Mouse (Mus musculus): ENCODE measurements around the gene Lrp5. TPM values are rescaled to one million over a fixed set of nuclear protein-coding genes. Genes with fewer than 3 reads are reported as not detected.
A peak's percentile ranks its signal among the peaks of the same experiment; 100 is the strongest.
"Not testable (repeated sequence)": the region's sequence is repeated elsewhere in the genome, so short reads cannot be mapped to it uniquely, and the experiment has no call there.

Gene Lrp5
- total and polyA plus RNA-seq, 3 experiments, result 16.1 to 31.9 TPM; not detected in 1

DNA sequence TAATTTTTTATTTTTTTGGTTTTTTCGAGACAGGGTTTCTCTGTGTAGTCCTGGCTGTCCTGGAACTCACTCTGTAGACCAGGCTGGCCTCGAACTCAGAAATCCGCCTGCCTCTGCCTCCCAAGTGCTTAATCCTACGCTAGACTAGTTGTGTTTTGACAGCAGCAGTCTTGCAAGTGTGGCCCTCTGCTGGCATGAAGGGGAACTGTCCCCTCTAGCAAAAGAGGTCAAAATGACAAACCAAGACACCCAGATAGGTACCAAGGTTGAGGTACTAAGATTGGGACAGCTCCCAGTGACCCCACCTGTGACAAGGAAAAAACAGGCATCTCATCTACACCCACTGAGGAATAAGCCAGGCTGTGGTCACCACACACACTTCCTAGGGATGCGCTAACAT is 98.6 kb downstream of the Lrp5 start:
- not testable (repeated sequence) for H3K9me3 ChIP-seq (replicated peaks; ENCODE audit: insufficient read depth, low read length); H3K4me3 ChIP-seq (ENCODE audit: control insufficient read depth in 1 of 2, insufficient read depth in 1 of 2, low read depth in 2 of 2, low read length in 2 of 2); H3K27ac ChIP-seq (ENCODE audit: control insufficient read depth, low read depth, low read length); H3K9ac ChIP-seq (ENCODE audit: control insufficient read depth, low read depth, low read length, poor library complexity, severe bottlenecking); H3K79me2 ChIP-seq (ENCODE audit: control insufficient read depth, insufficient read depth, low read length, poor library complexity); H3K27me3 ChIP-seq (ENCODE audit: control insufficient read depth in 1 of 2, insufficient read depth in 2 of 2, low read length in 2 of 2)
- TF ChIP-seq RAD21 (IDR thresholded peaks at IDR 0.05; ENCODE audit: low read depth, low read length) (peak; percentile 14), SMC3 (IDR thresholded peaks at IDR 0.05; ENCODE audit: low read depth, low read length) (peak; percentile 49), CTCF (IDR thresholded peaks at IDR 0.05 in 2 of 3, conservative IDR thresholded peaks at IDR 0.05 in 1 of 3; ENCODE audit: control insufficient read depth in 1 of 3, insufficient read depth in 1 of 3, low read depth in 2 of 3, low read length in 3 of 3, poor library complexity in 1 of 3, severe bottlenecking in 1 of 3) (peak; percentile 66 to 73 (median 72))
- Histone ChIP-seq H3K4me1 (ENCODE audit: control insufficient read depth in 1 of 2, insufficient read depth in 2 of 2, low read length in 2 of 2) (peaks cover 11 to 16% of the 10 kb centered on the region in 2 experiments), H3K36me3 (ENCODE audit: control insufficient read depth in 1 of 2, insufficient read depth in 2 of 2, low read length in 2 of 2) (peaks cover 0 to 17% of the 10 kb centered on the region in 2 experiments; a peak in 2 of 4 replicates)
- DNase-seq (ENCODE audit: low read depth, low spot score), result peak; percentile 68

DNA sequence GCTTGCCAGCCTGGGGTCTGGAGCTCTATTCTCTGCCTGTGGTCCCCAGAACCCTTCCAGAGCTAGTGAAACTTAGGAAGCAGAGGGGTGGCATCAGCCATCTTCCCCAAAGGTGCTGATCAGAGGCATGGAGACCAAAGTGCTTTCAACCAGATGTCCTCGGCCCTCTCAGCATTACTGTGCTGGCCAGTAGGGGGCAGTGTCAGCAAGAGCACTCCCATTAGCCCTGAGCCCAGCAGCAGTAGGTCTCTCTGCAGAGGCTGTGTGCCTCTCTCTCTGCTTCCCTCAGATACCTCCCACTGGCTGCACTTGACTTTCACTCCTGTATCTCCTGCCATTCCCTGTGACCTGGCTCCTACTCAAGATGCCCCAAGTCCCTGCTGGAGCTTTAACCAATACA is 99.8 kb downstream of the Lrp5 start:
- no peak for TF ChIP-seq EP300 (IDR thresholded peaks at IDR 0.05; ENCODE audit: low read depth in 1 of 2, low read length in 2 of 2)
- TF ChIP-seq MXI1 (IDR thresholded peaks at IDR 0.05; ENCODE audit: low read depth, low read length), result no peak
- no peak for TF ChIP-seq POLR2A (IDR thresholded peaks at IDR 0.05; ENCODE audit: control insufficient read depth in 1 of 2, insufficient read depth in 1 of 2, low read depth in 1 of 2, low read length in 2 of 2, poor library complexity in 1 of 2)
- no peak for TF ChIP-seq ZNF384 (IDR thresholded peaks at IDR 0.05; ENCODE audit: low read depth, low read length)
- no peak for TF ChIP-seq ELF1 (IDR thresholded peaks at IDR 0.05; ENCODE audit: low read depth, low read length)
- no peak for TF ChIP-seq CHD1 (IDR thresholded peaks at IDR 0.05; ENCODE audit: low read depth, low read length)
- TF ChIP-seq NELFE (IDR thresholded peaks at IDR 0.05; ENCODE audit: low read depth, low read length), result no peak
- no peak for TF ChIP-seq NRF1 (IDR thresholded peaks at IDR 0.05; ENCODE audit: insufficient read depth, low read depth, low read length, poor library complexity, severe bottlenecking)
- no peak for TF ChIP-seq MAZ (IDR thresholded peaks at IDR 0.05; ENCODE audit: low read depth, low read length)
- no peak for TF ChIP-seq ZKSCAN1 (IDR thresholded peaks at IDR 0.05; ENCODE audit: low read depth, low read length)
- TF ChIP-seq CHD2 (IDR thresholded peaks at IDR 0.05; ENCODE audit: low read length), result no peak
- TF ChIP-seq MAX (IDR thresholded peaks at IDR 0.05; ENCODE audit: low read length), result no peak
- TF ChIP-seq GABPA (IDR thresholded peaks at IDR 0.05; ENCODE audit: low read depth, low read length), result no peak
- no peak for TF ChIP-seq MYB (IDR thresholded peaks at IDR 0.05; ENCODE audit: low read depth, low read length)
- TF ChIP-seq ETS1 (IDR thresholded peaks at IDR 0.05; ENCODE audit: low read depth, low read length), result no peak
- TF ChIP-seq BHLHE40 (IDR thresholded peaks at IDR 0.05; ENCODE audit: borderline replicate concordance, low read depth, low read length), result no peak
- peak; percentile 48 for TF ChIP-seq SMC3 (IDR thresholded peaks at IDR 0.05; ENCODE audit: low read depth, low read length)
- TF ChIP-seq TAL1 (IDR thresholded peaks at IDR 0.05; ENCODE audit: low read length), result no peak
- TF ChIP-seq E2F4 (IDR thresholded peaks at IDR 0.05; ENCODE audit: borderline replicate concordance, low read depth, low read length), result no peak
- TF ChIP-seq POLR2AphosphoS5 (IDR thresholded peaks at IDR 0.05; ENCODE audit: borderline replicate concordance, low read depth, low read length), result no peak
- no peak for TF ChIP-seq HCFC1 (IDR thresholded peaks at IDR 0.05; ENCODE audit: low read depth, low read length)
- TF ChIP-seq MEF2A (IDR thresholded peaks at IDR 0.05; ENCODE audit: extremely low read depth, insufficient replicate concordance, low read depth, low read length, poor library complexity, severe bottlenecking), result no peak
- peak; percentile 80 to 91 (median 87) for TF ChIP-seq CTCF (IDR thresholded peaks at IDR 0.05 in 2 of 3, conservative IDR thresholded peaks at IDR 0.05 in 1 of 3; ENCODE audit: control insufficient read depth in 1 of 3, insufficient read depth in 1 of 3, low read depth in 2 of 3, low read length in 3 of 3, poor library complexity in 1 of 3, severe bottlenecking in 1 of 3)
- peak; percentile 36 for TF ChIP-seq RAD21 (IDR thresholded peaks at IDR 0.05; ENCODE audit: low read depth, low read length)
- TF ChIP-seq ZC3H11A (IDR thresholded peaks at IDR 0.05; ENCODE audit: low read depth, low read length), result 0 out of 2 replicates have a peak, but pooled peaks have one; percentile 11
- Histone ChIP-seq H3K9ac (ENCODE audit: control insufficient read depth, low read depth, low read length, poor library complexity, severe bottlenecking) (no peak overlapping the region), H3K27ac (ENCODE audit: control insufficient read depth, low read depth, low read length) (no peak overlapping the region), H3K9me3 (replicated peaks; ENCODE audit: insufficient read depth, low read length) (no peaks in the 10 kb centered on the region), H3K27me3 (ENCODE audit: control insufficient read depth in 1 of 2, insufficient read depth in 2 of 2, low read length in 2 of 2) (no peaks in the 10 kb centered on the region), H3K79me2 (ENCODE audit: control insufficient read depth, insufficient read depth, low read length, poor library complexity) (no peaks in the 10 kb centered on the region), H3K36me3 (ENCODE audit: control insufficient read depth in 1 of 2, insufficient read depth in 2 of 2, low read length in 2 of 2) (peaks cover 0 to 17% of the 10 kb centered on the region in 2 experiments; a peak in 2 of 4 replicates), H3K4me3 (ENCODE audit: control insufficient read depth in 1 of 2, insufficient read depth in 1 of 2, low read depth in 2 of 2, low read length in 2 of 2) (no peak overlapping the region), H3K4me1 (ENCODE audit: control insufficient read depth in 1 of 2, insufficient read depth in 2 of 2, low read length in 2 of 2) (peaks cover 11 to 16% of the 10 kb centered on the region in 2 experiments)
- DNase-seq (ENCODE audit: low read depth, low spot score), result peak; percentile 75

Data from MEL (cell line).